In genomic region chr2:68196245-68196644, GRCm38 (mm10) we compare ENCODE assay signal across 26 mouse cellular contexts.
A peak's percentile ranks its signal among the peaks of the same experiment; 100 is the strongest.
DNase-seq lines count a peak whose midpoint lies in the region; ATAC-seq and TF ChIP-seq lines count a peak whose summit lies in the region.
"Had no signal": no experiment of that assay in that cellular context is flagged by ENCODE, and none has a peak within 500 bp of the region (broad histone marks: within the 10 kb centered on the region; RNA-seq: fewer than 3 reads in every experiment).

No protein-coding gene starts in this region.

- no peak overlapping the region for H3K27ac ChIP-seq in embryonic facial prominence, embryonic 14.5 days (replicated peaks; ENCODE audit: low read depth, low read length)
- no peak overlapping the region for H3K27ac ChIP-seq in embryonic facial prominence, embryonic 10.5 days (replicated peaks)
- H3K27ac ChIP-seq in kidney, embryonic 14.5 days (ENCODE audit: low read depth, low read length), result no peak overlapping the region
- no peak overlapping the region for H3K27ac ChIP-seq in limb, embryonic 14.5 days (replicated peaks; ENCODE audit: low read depth, low read length)
- H3K27ac ChIP-seq in limb, embryonic 10.5 days, result no peak overlapping the region
- H3K27ac ChIP-seq: embryonic facial prominence, embryonic 15.5 days; gastrocnemius, adult 2 months; heart, embryonic 10.5 days; hindbrain, embryonic 12.5 days; hindbrain, postnatal 0 days had no signal

- peak; percentile 50 for DNase-seq in embryonic facial prominence, embryonic 14.5 days (ENCODE audit: low spot score)
- no peak for DNase-seq in embryonic facial prominence, embryonic 10.5 days (ENCODE audit: low spot score)
- DNase-seq in kidney, postnatal 36 days, result no peak
- no peak for DNase-seq in limb, embryonic 14.5 days (ENCODE audit: low spot score)
- DNase-seq in limb, embryonic 10.5 days (ENCODE audit: low spot score), result no peak
- DNase-seq in layer of hippocampus, adult 11-12 months (ENCODE audit: low spot score), result no peak
- no peak for DNase-seq in thymus, postnatal 36 days
- DNase-seq: adrenal gland, adult 2 months; adrenal gland, postnatal 25 days; B cell, adult 2 months; cerebellum, adult 18-20 months; cerebellum, adult 9-11 months; cerebellum, postnatal 36 days; gastrocnemius, adult 2 months; gastrocnemius, postnatal 25 days; heart, postnatal 10 days; heart, postnatal 4 days had no signal

- TF ChIP-seq POLR2A in limb, embryonic 14.5 days (IDR thresholded peaks at IDR 0.05; ENCODE audit: borderline replicate concordance, extremely low read depth, insufficient read depth, insufficient read length), result no peak

- no peak for ATAC-seq in embryonic facial prominence, embryonic 14.5 days (ENCODE audit: low read depth)
- ATAC-seq in kidney, embryonic 14.5 days (ENCODE audit: low FRiP score, low TSS enrichment), result peak; percentile 81; the same call in 1 of the 2 replicates
- ATAC-seq in limb, embryonic 14.5 days (ENCODE audit: low FRiP score, low read depth), result peak; percentile 26; the same call in 1 of the 2 replicates
- ATAC-seq: CD4-positive, CD25-positive, alpha-beta regulatory T cell, adult 4 months; forebrain, embryonic 14.5 days; hindbrain, postnatal 0 days had no signal

- H3K4me1 ChIP-seq in embryonic facial prominence, embryonic 14.5 days (ENCODE audit: control insufficient read depth, insufficient read depth, low read length), result no peaks in the 10 kb centered on the region
- H3K4me1 ChIP-seq in embryonic facial prominence, embryonic 10.5 days, result no peaks in the 10 kb centered on the region
- no peaks in the 10 kb centered on the region; the same call in 1 of the 2 replicates for H3K4me1 ChIP-seq in kidney, embryonic 14.5 days (ENCODE audit: control insufficient read depth, insufficient read depth, low read length)
- no peaks in the 10 kb centered on the region for H3K4me1 ChIP-seq in limb, embryonic 14.5 days (ENCODE audit: control insufficient read depth, insufficient read depth, low read length)
- no peaks in the 10 kb centered on the region for H3K4me1 ChIP-seq in limb, embryonic 10.5 days
- H3K4me1 ChIP-seq: embryonic facial prominence, embryonic 15.5 days; heart, embryonic 10.5 days; hindbrain, embryonic 12.5 days had no signal

- H3K4me3 ChIP-seq in embryonic facial prominence, embryonic 14.5 days (ENCODE audit: low read depth, low read length), result no peak overlapping the region
- no peak overlapping the region for H3K4me3 ChIP-seq in embryonic facial prominence, embryonic 10.5 days
- no peak overlapping the region for H3K4me3 ChIP-seq in kidney, embryonic 14.5 days (ENCODE audit: low read length)
- H3K4me3 ChIP-seq in limb, embryonic 14.5 days (replicated peaks; ENCODE audit: low read length), result no peak overlapping the region
- no peak overlapping the region for H3K4me3 ChIP-seq in limb, embryonic 10.5 days
- H3K4me3 ChIP-seq: embryonic facial prominence, embryonic 15.5 days; erythroblast, embryonic 14.5 days; gastrocnemius, adult 2 months; heart, embryonic 10.5 days; hindbrain, embryonic 12.5 days had no signal

- no peak overlapping the region for H3K9ac ChIP-seq in embryonic facial prominence, embryonic 14.5 days (ENCODE audit: low read depth, low read length)
- no peak overlapping the region for H3K9ac ChIP-seq in kidney, embryonic 14.5 days (ENCODE audit: low read depth, low read length)
- no peak overlapping the region for H3K9ac ChIP-seq in limb, embryonic 14.5 days (ENCODE audit: low read depth, low read length, severe bottlenecking)
- H3K9ac ChIP-seq: embryonic facial prominence, embryonic 15.5 days; hindbrain, embryonic 12.5 days had no signal

- WGBS in embryonic facial prominence, embryonic 14.5 days, result 64% methylated on average over 4 of the region's 4 CpGs
- 77% methylated on average over 4 of the region's 4 CpGs for WGBS in embryonic facial prominence, embryonic 10.5 days
- 41% methylated on average over 4 of the region's 4 CpGs for WGBS in kidney, embryonic 14.5 days
- 67% methylated on average over 4 of the region's 4 CpGs for WGBS in limb, embryonic 14.5 days
- WGBS in limb, embryonic 10.5 days, result 79% methylated on average over 4 of the region's 4 CpGs

- no peaks in the 10 kb centered on the region for H3K36me3 ChIP-seq in embryonic facial prominence, embryonic 14.5 days (ENCODE audit: control insufficient read depth, insufficient read depth, low read length)
- no peaks in the 10 kb centered on the region for H3K36me3 ChIP-seq in embryonic facial prominence, embryonic 10.5 days (replicated peaks)
- H3K36me3 ChIP-seq in kidney, embryonic 14.5 days (ENCODE audit: control insufficient read depth, insufficient read depth, low read length), result no peaks in the 10 kb centered on the region
- no peaks in the 10 kb centered on the region for H3K36me3 ChIP-seq in limb, embryonic 14.5 days (ENCODE audit: control insufficient read depth, insufficient read depth, low read length)
- no peaks in the 10 kb centered on the region for H3K36me3 ChIP-seq in limb, embryonic 10.5 days
- H3K36me3 ChIP-seq: embryonic facial prominence, embryonic 15.5 days; G1E; heart, embryonic 10.5 days; hindbrain, embryonic 12.5 days had no signal

- no peaks in the 10 kb centered on the region for H3K27me3 ChIP-seq in embryonic facial prominence, embryonic 14.5 days (replicated peaks; ENCODE audit: control insufficient read depth, insufficient read depth, low read length)
- no peaks in the 10 kb centered on the region for H3K27me3 ChIP-seq in embryonic facial prominence, embryonic 10.5 days (replicated peaks; ENCODE audit: low read depth, poor library complexity, severe bottlenecking)
- no peaks in the 10 kb centered on the region for H3K27me3 ChIP-seq in kidney, embryonic 14.5 days (ENCODE audit: control insufficient read depth, insufficient read depth, low read length)
- H3K27me3 ChIP-seq in limb, embryonic 14.5 days (ENCODE audit: control insufficient read depth, insufficient read depth, low read length), result no peaks in the 10 kb centered on the region
- H3K27me3 ChIP-seq in limb, embryonic 10.5 days (ENCODE audit: low read depth, poor library complexity, severe bottlenecking), result no peaks in the 10 kb centered on the region
- H3K27me3 ChIP-seq: embryonic facial prominence, embryonic 15.5 days; hindbrain, embryonic 12.5 days had no signal

- H3K4me2 ChIP-seq in embryonic facial prominence, embryonic 14.5 days (ENCODE audit: low read depth, low read length), result no peak overlapping the region
- H3K4me2 ChIP-seq in kidney, embryonic 14.5 days (replicated peaks; ENCODE audit: low read depth, low read length), result no peak overlapping the region
- H3K4me2 ChIP-seq in limb, embryonic 14.5 days (replicated peaks; ENCODE audit: low read depth, low read length, severe bottlenecking), result no peak overlapping the region
- H3K4me2 ChIP-seq: embryonic facial prominence, embryonic 15.5 days; hindbrain, embryonic 12.5 days had no signal

- H3K9me3 ChIP-seq in embryonic facial prominence, embryonic 14.5 days (ENCODE audit: control insufficient read depth, low read length), result no peaks in the 10 kb centered on the region
- H3K9me3 ChIP-seq in embryonic facial prominence, embryonic 10.5 days, result no peaks in the 10 kb centered on the region
- H3K9me3 ChIP-seq in kidney, embryonic 14.5 days (ENCODE audit: control insufficient read depth, low read length), result no peaks in the 10 kb centered on the region
- no peaks in the 10 kb centered on the region for H3K9me3 ChIP-seq in limb, embryonic 14.5 days (ENCODE audit: control insufficient read depth, low read length)
- H3K9me3 ChIP-seq in limb, embryonic 10.5 days (replicated peaks), result no peaks in the 10 kb centered on the region
- H3K9me3 ChIP-seq: embryonic facial prominence, embryonic 15.5 days; heart, embryonic 10.5 days; hindbrain, embryonic 12.5 days had no signal
